Mouse (Mus musculus) gastrocnemius, postnatal 14 days (tissue): ENCODE measurements around the gene Bace2. TPM values are rescaled to one million over a fixed set of nuclear protein-coding genes. Genes with fewer than 3 reads are reported as not detected.

Source experiments
- DNase-seq: peaks from one replicate; pipeline ENCODE4 v3.0.0; 2021; ENCODE audit warnings: mixed read lengths
- intact Hi-C: fragments of 180-260 bp; cut with DNase I; formaldehyde crosslinking; loops from one replicate; pipeline ENCODE4 v1.15.1; 2025; ENCODE audit warnings: low total_unique reads
- total RNA-seq, 2 experiments: library from RNA; stranded (reverse); gene quantifications; 2 replicates each; pipeline ENCODE4 v1.2.3; 2021

Gene Bace2
- total RNA-seq, 2 experiments from 2014 or later = 6.1 to 10.2 TPM

DNA sequence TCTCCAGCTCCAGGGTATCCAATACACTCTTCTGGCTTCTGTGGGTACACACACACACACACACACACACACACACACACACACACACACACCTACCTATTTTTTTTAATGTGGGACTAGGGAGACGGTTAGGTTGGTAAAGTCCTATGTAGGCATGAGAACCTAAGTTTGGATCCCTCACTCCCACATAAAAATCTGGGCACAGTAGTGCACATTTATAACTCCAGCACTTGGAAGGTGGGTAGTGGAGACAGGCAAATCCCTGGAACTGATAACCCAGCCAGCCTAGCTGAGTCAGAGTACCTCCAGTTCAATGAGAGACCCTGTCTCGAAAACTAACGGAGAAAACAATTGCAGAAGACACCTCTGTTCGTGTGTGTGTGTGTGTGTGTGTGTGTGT, 39.9 kb downstream of the Bace2 start:
- intact Hi-C loops = no loop called here
- no peak for DNase-seq

DNA sequence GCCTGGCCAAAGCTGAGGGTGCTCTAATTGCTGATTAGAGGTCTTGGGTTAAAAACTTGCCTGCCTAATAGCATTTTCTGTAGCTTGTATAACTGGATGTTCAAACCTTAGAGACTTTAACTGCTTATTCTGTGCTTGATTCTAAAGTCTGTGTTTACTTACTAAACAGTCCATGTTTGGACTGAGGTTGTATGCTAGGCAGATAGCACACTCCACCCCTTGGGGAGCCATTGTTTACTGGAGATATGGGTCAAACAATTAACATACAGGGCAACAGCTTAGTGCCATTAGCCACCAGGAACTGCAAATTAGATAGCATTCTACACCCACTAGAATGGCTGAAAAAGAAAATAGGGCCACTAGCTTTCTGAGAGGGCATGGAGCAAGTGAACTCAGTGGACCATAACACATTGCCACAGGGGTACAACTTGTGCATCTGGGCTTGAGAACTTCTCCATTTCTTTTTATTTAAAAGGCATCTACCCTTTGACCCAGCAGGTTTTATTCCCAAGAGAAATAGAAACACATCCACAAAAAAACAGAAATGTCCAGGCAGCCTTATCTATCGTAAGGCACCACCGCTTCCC, 41.5 kb downstream of the Bace2 start:
- DNase-seq = no peak
- intact Hi-C loops = no loop called here

DNA sequence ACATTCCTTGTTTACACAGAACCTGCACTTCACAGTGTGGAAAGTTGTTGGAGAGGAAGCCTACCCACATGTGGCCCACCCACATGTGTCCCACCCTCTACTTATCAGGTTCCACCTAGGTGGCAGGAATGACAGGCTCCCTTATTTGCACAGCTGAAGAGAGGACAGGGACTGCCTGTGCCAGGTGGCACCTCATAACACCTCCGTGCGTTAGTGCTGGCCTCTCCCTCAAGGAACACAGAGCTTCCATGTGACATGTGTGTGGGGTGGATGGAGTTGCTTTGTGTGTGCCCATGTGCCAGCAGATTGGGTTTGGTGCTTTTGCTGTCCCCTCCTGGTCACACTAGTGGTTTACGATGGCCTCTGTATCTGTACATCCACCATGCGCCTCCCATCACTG, 43.4 kb downstream of the Bace2 start:
- no peak for DNase-seq
- intact Hi-C loops = no loop called here

DNA sequence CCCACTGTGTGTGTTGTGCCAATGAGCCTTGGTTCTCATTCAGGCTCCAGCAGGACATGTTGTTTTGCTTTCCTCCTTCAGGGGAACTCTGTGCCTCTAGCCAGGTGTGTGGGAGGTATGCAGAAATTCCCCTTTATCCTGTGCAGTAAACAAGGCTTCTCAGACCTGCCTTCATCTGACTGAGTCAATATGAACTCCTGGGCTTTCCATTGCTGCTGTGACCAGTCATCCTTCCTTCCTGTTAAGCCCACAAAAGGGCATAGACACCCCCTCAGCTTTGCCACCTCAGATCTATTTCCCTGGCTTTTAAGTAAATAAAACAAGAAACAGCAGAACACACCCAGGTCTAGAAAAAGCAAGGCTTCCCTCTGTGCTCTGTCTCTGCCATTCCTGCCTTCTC, 45.2 kb downstream of the Bace2 start:
- intact Hi-C loops = no loop called here
- DNase-seq = no peak

DNA sequence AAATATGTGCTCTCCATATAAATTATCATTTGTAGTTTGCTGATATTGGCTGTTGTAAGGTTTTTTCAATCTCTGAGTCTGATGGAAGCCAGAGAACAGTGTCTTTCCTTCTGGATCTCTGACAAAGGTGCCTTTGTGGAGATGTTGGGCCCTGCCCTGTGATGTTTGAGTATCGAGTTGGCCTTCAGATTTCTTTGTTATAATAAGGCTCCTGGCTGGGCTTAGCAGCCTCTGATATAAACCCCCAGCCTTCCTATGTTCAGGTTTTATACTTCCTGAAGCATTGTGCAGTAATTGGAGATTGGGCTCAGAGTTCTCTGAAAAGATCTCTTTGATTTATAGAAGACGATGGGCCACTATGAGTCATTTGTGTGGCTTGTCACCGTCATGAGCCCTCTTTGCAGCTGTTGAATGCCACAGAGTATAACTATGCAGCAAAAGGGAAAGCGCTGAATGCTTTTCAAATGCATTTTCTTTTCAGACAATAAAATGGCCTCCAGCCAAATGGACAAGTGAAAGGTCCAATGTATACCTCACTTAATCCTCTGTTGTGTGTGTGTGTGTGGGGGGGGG, 45.8 kb downstream of the Bace2 start:
- intact Hi-C loops = no loop called here
- DNase-seq = no peak

DNA sequence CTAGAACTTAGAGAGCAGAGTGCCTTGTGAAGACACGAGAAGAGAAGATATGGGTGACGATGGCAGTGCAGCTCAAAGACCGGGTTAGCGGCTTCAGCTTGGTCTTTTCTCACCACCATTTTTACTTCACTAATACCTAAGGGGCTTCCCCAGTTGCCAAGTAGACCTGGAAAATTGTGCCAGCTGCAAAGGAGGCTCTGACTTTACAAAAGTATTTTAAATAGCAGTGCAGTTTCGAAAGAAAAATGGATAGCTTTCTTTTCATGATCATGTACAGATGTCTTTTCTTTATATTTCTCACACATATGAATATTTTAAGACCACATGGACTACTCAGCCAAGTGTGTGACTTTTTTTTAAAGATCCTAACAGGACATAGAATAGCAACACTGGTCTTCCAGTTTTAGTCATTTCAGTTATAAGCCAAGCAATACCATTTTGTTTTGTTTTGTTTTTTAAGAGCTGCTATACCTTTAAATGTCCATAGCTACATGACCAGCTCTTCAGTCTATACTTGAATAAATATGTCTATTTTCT, 49.0 kb downstream of the Bace2 start:
- intact Hi-C loops = no loop called here
- DNase-seq = no peak

DNA sequence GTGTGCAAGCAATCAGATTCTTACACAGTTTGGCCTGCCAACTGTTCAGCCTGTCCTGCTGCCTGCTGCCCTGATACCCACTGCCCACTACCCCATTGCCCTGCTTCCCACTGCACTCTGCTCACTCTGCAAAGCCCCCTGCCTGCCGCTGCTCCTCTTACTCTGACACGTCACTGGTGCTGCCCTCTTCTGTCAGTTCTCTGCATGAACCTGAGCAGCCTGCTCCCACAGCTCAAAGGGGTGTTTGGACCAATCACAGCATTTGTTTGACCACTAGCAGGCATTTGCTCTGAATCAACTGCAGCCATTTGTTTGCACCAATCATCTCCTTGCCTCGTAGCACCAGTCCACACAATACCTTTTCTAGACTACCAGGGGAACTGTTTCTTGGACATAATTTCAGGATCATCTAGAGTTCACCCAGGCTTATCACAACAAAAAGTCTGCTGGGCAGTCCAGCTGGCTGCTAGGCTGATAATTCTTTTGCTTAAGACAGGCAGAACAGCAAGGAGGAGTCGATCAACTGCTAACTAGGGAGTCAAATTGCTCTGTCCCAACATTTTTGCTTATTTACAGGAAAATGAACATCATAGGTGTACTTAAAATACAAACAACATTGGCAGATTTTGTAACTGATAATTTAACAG, 61.5 kb downstream of the Bace2 start:
- intact Hi-C loops = loop anchor here (10.0 kb wide), 1 partner anchor 63 kb away; the partner anchor contains the start of gene Bace2
- DNase-seq = peak; percentile 51

DNA sequence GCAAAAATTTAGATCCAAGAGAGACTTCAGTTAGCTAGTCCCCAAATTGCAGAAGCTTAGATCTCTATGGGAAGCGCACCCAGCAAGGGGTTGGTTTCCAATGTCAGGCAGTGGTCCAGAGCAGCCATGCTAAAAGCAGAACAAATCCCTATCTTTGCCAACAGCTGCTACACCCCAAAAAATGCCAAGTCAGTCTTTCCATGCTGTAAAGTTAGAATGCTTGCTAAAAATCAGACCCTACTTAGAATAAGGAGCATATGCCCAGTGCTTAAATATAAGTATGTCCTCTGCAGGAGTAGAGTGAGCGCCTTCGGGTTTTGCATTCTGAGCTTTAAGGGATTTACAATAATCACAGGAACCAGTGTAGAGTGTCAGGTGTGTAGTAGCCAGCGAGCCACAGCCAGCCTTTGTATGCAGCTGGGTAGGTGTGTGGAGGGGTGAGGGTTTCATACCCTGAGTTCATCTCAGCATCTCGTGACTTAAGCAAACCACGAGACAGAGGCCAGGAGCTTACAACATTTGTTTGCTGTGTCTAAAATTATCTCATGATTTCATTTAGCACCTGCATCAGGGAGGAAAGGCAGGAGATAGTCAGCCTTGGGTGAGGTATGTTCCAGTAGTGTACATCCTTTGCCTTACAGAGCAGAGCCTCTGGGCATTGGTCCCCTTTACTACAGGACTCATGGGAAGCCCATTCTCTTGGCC, 62.4 kb downstream of the Bace2 start:
- intact Hi-C loops = loop anchor here (10.0 kb wide), 1 partner anchor 64 kb away; the partner anchor contains the start of gene Bace2
- DNase-seq = no peak

DNA sequence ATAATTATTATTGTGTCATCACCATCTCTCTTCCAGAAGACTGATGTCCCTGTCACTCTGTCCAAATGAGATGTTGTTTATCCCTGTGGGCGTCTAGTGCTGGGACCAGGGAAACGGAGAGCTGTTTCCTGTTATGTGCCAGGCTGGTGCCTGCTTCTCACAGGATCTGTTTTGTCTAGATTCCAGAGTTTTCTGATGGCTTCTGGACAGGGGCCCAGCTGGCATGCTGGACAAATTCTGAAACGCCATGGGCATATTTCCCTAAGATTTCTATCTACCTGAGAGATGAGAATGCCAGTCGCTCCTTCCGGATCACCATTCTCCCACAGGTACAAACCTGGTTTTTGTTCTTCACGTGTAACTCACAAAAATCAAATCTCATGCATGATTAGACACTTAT, 65.1 kb downstream of the Bace2 start:
- intact Hi-C loops = no loop called here
- no peak for DNase-seq

DNA sequence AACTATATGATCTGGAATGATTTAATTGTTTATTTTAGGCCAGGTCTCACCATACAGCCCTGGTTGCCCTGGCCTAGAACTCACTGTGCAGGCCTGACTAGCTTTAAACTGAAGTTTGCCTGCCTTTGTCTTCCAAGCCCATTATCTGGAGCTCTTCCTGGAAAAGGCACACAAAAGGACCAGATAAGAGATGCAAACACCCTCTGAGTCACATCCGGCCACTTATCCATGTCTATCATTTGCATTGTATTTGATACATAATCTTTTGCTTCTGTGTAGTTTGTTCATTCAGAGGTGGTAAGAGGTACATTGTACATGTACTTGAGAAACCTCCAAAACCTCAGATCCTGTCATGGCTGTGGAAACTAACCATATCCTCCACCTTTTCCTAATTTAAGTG, 67.1 kb downstream of the Bace2 start:
- intact Hi-C loops = no loop called here
- no peak for DNase-seq

DNA sequence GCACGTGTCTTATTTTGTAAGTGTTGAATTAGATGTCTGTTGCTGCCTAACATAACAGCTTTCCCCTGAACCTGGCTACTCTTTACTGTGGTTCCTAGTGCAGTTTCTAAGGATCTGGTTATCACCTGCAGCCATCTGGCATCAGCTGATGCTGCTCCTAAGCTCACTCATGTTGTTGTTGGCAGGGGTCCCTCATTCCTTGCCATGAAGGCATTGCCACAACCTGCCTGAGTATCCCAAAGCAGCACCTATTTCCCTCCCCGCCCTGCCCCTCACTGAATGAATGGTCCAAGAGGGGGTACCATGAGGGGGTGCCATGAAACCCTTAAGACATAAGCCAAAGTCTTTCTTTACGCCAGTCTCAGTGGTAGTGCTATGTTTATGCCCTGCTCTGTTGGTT, 71.5 kb downstream of the Bace2 start:
- intact Hi-C loops = no loop called here
- DNase-seq = no peak

DNA sequence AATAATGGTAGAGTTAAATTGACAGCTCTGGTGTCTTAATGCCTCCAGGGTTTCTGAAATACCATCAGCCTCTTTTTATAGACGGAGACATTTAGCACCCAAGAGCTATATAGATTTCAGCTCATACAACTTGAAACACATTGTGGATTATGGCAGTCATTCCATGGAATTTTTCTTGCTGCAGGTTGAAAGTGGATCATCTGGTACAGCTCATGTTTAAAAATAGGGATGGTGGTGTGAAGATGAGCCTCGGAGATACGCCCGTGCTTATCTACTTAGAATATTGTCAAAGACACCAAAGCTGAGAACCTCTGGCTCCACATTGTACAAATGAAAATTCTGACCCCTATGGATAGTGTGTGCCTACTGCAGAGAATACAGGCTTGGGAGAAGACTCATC, 73.5 kb downstream of the Bace2 start:
- intact Hi-C loops = no loop called here
- DNase-seq = no peak

DNA sequence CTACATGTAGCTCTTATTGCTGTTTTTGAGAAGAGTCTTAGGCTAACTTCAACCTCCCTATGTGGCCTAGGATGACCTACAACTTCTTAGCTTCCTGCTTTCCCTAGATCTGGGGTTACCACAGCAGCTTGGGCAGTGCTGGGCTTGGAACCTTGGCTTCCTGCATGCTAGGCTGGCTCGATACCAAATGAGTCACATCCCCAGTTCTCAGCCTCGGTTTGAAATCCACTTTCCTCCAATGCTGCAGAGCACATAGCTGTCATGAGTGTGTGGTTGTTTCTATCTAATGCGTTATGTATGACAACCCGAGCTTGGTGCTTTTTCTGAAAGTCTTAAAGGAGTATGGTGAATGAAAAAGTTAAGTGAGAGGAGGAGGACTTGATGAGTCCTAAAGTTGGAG, 74.8 kb downstream of the Bace2 start:
- peak; percentile 51 for DNase-seq
- intact Hi-C loops = no loop called here

DNA sequence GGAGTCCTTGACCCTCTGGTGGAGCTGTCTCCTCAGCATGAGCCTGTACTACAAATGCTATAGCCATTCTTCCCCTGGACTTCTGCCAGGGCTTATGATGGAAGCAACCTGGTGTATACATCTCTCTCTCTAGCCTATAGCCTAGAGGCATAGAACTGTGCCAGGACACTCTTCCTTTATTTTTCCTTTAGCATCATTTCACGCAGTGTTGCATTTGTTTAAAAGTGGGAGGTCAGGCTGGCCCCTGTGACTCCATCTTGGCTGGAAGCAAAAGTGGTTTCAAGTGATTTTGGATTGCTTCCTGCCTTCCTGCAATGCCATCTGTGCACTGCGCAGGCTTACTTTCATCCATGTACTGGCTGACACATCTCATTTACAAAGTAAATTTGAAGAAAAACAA, 77.7 kb downstream of the Bace2 start:
- intact Hi-C loops = no loop called here

DNA sequence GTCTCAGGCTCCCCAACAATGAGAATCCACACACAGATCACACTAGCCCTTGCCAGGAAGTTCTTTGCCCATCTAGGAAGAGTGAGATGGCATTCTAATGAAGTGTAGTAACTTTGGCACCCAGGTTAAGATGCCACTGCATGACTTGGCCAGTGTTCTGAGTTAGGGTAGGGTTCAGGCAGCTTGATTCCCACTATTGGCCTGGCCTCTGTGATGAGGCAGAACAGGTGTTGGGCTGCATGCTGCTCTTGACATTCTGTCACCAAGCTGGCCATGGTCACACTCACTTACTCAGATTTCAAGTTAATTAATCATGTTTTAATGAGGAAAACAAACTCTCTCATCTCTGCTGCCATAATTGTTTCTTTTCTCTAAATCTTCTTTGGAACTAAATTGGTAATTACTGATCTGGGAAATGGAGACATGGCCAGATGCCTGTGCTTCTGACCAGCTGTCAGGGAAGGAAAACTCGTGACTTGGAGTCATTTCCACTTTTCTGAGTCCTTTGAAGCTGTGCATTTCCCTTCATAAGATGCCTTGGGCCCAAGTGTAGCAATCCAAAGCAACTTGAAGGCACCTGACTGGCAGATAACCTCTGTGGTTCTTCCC, 81.0 kb downstream of the Bace2 start:
- DNase-seq = peak; percentile 52
- intact Hi-C loops = no loop called here

More for the DNA sequence above, 77.7 kb downstream of the Bace2 start:
- no peak for DNase-seq

DNA sequence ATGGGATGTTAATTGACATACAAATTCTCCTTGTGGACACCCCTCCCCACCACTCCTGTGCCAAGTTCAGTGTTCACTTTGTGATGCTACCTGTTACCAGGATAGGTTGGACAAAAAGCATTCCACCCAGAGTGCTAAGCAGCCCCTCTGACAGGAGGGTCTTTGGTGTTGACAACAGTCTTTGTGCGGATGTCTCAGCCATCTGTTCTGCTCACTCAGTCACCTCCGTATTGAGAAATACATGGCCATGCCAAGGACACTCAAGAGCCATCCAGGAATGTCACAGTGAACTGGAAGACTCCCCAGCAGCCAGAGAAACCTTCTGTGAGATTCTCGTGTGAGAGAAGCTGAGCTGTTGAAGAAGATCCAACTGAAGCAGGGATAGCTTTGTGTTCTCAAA, 81.6 kb downstream of the Bace2 start:
- intact Hi-C loops = no loop called here
- no peak for DNase-seq

DNA sequence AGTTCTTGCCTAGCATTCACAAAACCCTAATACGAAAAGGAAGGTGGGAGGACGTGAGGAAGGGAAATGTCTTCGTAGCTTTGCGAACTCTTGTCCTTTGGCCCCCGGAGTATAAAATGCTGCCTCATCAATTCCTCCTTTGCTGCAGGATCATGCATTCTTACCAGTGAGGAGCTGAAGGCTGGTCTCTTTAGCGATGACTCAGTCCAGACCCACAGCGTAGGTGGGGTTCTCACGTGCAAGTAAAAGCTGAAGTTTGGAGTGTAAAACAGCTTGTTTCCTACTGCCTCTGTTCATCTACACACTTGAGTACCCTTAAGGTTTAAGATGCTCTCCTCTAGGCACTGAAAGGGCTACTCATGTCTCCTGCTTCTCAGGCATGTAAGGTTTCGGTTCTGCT, 85.4 kb downstream of the Bace2 start:
- intact Hi-C loops = no loop called here
- DNase-seq = no peak

DNA sequence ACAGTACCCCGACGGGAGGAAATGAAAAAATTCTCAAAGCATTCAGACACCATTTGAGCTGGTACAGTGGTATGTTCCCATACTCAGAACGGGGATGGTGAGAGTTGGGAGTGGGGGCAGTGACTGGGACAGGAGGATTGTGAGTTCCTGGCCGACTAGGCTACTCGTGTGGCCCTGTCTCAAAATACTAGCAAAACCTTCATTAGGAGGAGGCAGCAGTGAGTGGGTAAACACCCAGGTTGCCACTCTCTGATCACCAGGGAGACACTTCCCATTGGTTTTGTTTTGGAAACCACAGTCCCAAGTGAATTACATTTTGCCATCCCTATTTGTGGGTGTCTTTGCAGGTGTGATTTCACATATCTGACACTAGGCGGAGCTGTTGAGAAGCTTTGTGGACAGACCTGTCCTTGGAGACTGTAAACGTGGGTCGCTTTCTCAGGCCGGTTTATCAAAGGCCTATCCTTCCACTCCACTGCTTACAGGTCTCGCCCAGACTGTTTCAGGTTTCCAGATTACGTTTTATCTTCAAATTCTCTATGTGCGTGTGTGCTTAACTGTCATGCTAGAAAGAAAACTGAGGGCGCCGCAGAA, 87.2 kb downstream of the Bace2 start:
- intact Hi-C loops = no loop called here
- no peak for DNase-seq

DNA sequence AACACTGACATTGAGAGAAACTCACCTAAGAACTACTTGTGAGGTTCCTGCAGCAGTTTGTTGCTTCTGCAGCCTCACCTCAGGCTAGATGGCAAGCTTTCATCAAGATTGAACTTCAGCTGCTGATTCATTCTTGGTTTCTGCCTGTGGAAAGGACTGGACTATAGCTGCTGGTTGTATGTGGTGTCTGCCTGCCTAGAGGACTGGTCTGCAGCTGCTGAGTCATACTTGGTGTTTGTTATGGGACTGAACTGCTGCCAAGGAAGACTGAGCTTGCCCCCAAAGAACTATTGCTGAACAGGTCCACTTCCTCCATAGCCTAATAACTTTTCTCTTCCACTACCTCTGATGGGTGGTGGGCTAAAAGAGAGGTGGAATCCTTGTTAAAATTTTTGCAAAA, 90.8 kb downstream of the Bace2 start:
- intact Hi-C loops = no loop called here
- DNase-seq = no peak

DNA sequence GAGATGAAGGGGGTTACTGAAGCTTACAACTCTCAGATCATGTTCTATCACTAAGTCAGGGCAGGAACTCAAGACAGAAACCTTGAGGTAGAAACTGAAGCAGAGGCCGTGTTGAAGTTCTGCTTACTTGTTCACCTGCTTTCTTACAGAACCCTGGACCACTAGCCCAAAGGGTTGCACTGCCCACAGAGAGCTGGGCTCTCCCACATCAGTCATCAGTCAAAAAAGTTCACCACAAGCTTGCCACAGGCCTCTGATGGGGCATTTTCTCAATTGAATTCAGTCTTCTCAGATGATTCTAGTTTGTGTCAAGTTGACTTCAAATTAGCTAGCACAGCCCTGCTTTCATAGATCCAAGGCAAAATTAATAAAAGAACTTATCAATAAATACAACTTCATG, 103.3 kb downstream of the Bace2 start:
- no peak for DNase-seq
- intact Hi-C loops = loop anchor here (10.0 kb wide), 1 partner anchor 145 kb away; no protein-coding TSS in a partner anchor
